12 mouse cellular contexts compared by ENCODE assay signal in genomic region chr6:84148470-84148869, GRCm38 (mm10).
DNase-seq lines count a peak whose midpoint lies in the region; ATAC-seq lines count a peak whose summit lies in the region.
"Had no signal": no experiment of that assay in that cellular context is flagged by ENCODE, and none has a peak within 500 bp of the region (broad histone marks: within the 10 kb centered on the region; RNA-seq: fewer than 3 reads in every experiment).

No protein-coding gene starts in this region.

- no peaks in the 10 kb centered on the region for H3K4me1 ChIP-seq in hindbrain, embryonic 14.5 days (replicated peaks; ENCODE audit: control insufficient read depth, insufficient read depth, low read length)
- peaks cover 11% of the 10 kb centered on the region for H3K4me1 ChIP-seq in hindbrain, embryonic 10.5 days (replicated peaks)
- no peaks in the 10 kb centered on the region for H3K4me1 ChIP-seq in midbrain, embryonic 14.5 days (ENCODE audit: control insufficient read depth, insufficient read depth, low read length)
- H3K4me1 ChIP-seq in midbrain, embryonic 10.5 days, result peaks cover 10% of the 10 kb centered on the region; the same call in 1 of the 2 replicates
- peaks cover 64% of the 10 kb centered on the region for H3K4me1 ChIP-seq in limb, embryonic 10.5 days

- H3K4me2 ChIP-seq in hindbrain, embryonic 14.5 days (replicated peaks), result no peak overlapping the region
- no peak overlapping the region for H3K4me2 ChIP-seq in midbrain, embryonic 14.5 days (ENCODE audit: low read length)
- H3K4me2 ChIP-seq: embryonic facial prominence, embryonic 13.5 days; heart, embryonic 13.5 days; neural tube, embryonic 13.5 days had no signal

- no peaks in the 10 kb centered on the region for H3K9me3 ChIP-seq in hindbrain, embryonic 14.5 days (ENCODE audit: control insufficient read depth, low read length)
- no peaks in the 10 kb centered on the region for H3K9me3 ChIP-seq in hindbrain, embryonic 10.5 days
- no peaks in the 10 kb centered on the region for H3K9me3 ChIP-seq in midbrain, embryonic 14.5 days (ENCODE audit: control insufficient read depth, low read length)
- H3K9me3 ChIP-seq in midbrain, embryonic 10.5 days (replicated peaks), result no peaks in the 10 kb centered on the region
- H3K9me3 ChIP-seq in limb, embryonic 10.5 days (replicated peaks), result no peaks in the 10 kb centered on the region
- H3K9me3 ChIP-seq: embryonic facial prominence, embryonic 13.5 days; heart, embryonic 13.5 days; neural tube, embryonic 13.5 days had no signal

- no peak overlapping the region for H3K27ac ChIP-seq in hindbrain, embryonic 14.5 days
- H3K27ac ChIP-seq in hindbrain, embryonic 10.5 days, result no peak overlapping the region
- H3K27ac ChIP-seq in midbrain, embryonic 14.5 days (replicated peaks; ENCODE audit: low read depth, low read length), result no peak overlapping the region
- H3K27ac ChIP-seq in midbrain, embryonic 10.5 days (replicated peaks), result no peak overlapping the region
- peak overlapping the region; percentile 86 for H3K27ac ChIP-seq in limb, embryonic 10.5 days
- H3K27ac ChIP-seq: embryonic facial prominence, embryonic 13.5 days; heart, embryonic 13.5 days; neural tube, embryonic 13.5 days had no signal

- H3K9ac ChIP-seq in hindbrain, embryonic 14.5 days, result no peak overlapping the region
- no peak overlapping the region for H3K9ac ChIP-seq in midbrain, embryonic 14.5 days (replicated peaks; ENCODE audit: low read length)
- H3K9ac ChIP-seq: embryonic facial prominence, embryonic 13.5 days; heart, embryonic 13.5 days; neural tube, embryonic 13.5 days had no signal

- H3K4me3 ChIP-seq in hindbrain, embryonic 14.5 days (replicated peaks; ENCODE audit: low read length), result no peak overlapping the region
- H3K4me3 ChIP-seq in hindbrain, embryonic 10.5 days, result no peak overlapping the region
- no peak overlapping the region for H3K4me3 ChIP-seq in midbrain, embryonic 14.5 days (replicated peaks; ENCODE audit: low read depth, low read length)
- H3K4me3 ChIP-seq in midbrain, embryonic 10.5 days, result no peak overlapping the region
- no peak overlapping the region for H3K4me3 ChIP-seq in limb, embryonic 10.5 days
- H3K4me3 ChIP-seq: embryonic facial prominence, embryonic 13.5 days; heart, embryonic 13.5 days; neural tube, embryonic 13.5 days had no signal

- no peak for ATAC-seq in hindbrain, embryonic 14.5 days (ENCODE audit: low FRiP score)
- ATAC-seq in midbrain, embryonic 14.5 days (ENCODE audit: low FRiP score, low TSS enrichment), result no peak

- peak; percentile 65 for DNase-seq in hindbrain, embryonic 14.5 days (ENCODE audit: low spot score)
- no peak for DNase-seq in hindbrain, embryonic 10.5 days (ENCODE audit: low spot score)
- peak; percentile 71 for DNase-seq in midbrain, embryonic 14.5 days
- no peak for DNase-seq in midbrain, embryonic 10.5 days (ENCODE audit: low spot score)
- DNase-seq in R1 (ENCODE audit: low read depth, low spot score), result peak; percentile 17
- DNase-seq in limb, embryonic 10.5 days (ENCODE audit: low spot score), result no peak
- DNase-seq in adrenal gland, postnatal 4 days (ENCODE audit: low spot score in 2 of 2), result no peak
- DNase-seq in yolk sac, embryonic 10.5 days (ENCODE audit: low spot score), result no peak
- DNase-seq: right cerebral cortex, postnatal 14 days had no signal

- 79% methylated on average over 6 of the region's 6 CpGs for WGBS in hindbrain, embryonic 14.5 days
- 78% methylated on average over 6 of the region's 6 CpGs for WGBS in hindbrain, embryonic 10.5 days
- 77% methylated on average over 6 of the region's 6 CpGs for WGBS in midbrain, embryonic 14.5 days
- 79% methylated on average over 6 of the region's 6 CpGs for WGBS in midbrain, embryonic 10.5 days
- 69% methylated on average over 6 of the region's 6 CpGs for WGBS in limb, embryonic 10.5 days

- H3K27me3 ChIP-seq in hindbrain, embryonic 14.5 days (ENCODE audit: control insufficient read depth, insufficient read depth, low read length), result no peaks in the 10 kb centered on the region
- no peaks in the 10 kb centered on the region for H3K27me3 ChIP-seq in hindbrain, embryonic 10.5 days (ENCODE audit: insufficient read depth, poor library complexity, severe bottlenecking)
- no peaks in the 10 kb centered on the region for H3K27me3 ChIP-seq in midbrain, embryonic 14.5 days (ENCODE audit: control insufficient read depth, insufficient read depth, low read length)
- no peaks in the 10 kb centered on the region for H3K27me3 ChIP-seq in midbrain, embryonic 10.5 days (ENCODE audit: low read depth, poor library complexity, severe bottlenecking)
- no peaks in the 10 kb centered on the region for H3K27me3 ChIP-seq in limb, embryonic 10.5 days (ENCODE audit: low read depth, poor library complexity, severe bottlenecking)
- H3K27me3 ChIP-seq: embryonic facial prominence, embryonic 13.5 days; heart, embryonic 13.5 days; neural tube, embryonic 13.5 days had no signal

- H3K36me3 ChIP-seq in hindbrain, embryonic 14.5 days (replicated peaks; ENCODE audit: control insufficient read depth, insufficient read depth), result no peaks in the 10 kb centered on the region
- H3K36me3 ChIP-seq in hindbrain, embryonic 10.5 days, result no peaks in the 10 kb centered on the region
- H3K36me3 ChIP-seq in midbrain, embryonic 14.5 days (ENCODE audit: control insufficient read depth, insufficient read depth, low read length), result no peaks in the 10 kb centered on the region
- H3K36me3 ChIP-seq in midbrain, embryonic 10.5 days, result no peaks in the 10 kb centered on the region
- H3K36me3 ChIP-seq in limb, embryonic 10.5 days, result no peaks in the 10 kb centered on the region
- H3K36me3 ChIP-seq: embryonic facial prominence, embryonic 13.5 days; neural tube, embryonic 13.5 days had no signal

Comparison
In these comparisons a context has a peak if more than half of its experiments do, and no peak if none do; other contexts are left out.
1. DNase-seq: peak in hindbrain, embryonic 14.5 days (single experiment), midbrain, embryonic 14.5 days (single experiment) and R1 (single experiment); none in hindbrain, embryonic 10.5 days (single experiment), midbrain, embryonic 10.5 days (single experiment), limb, embryonic 10.5 days (single experiment), adrenal gland, postnatal 4 days (0 of 2) and yolk sac, embryonic 10.5 days (single experiment).